Mouse (Mus musculus) adrenal gland, adult 18-20 months (tissue): ENCODE measurements around the gene Mgrn1. TPM values are rescaled to one million over a fixed set of nuclear protein-coding genes. Genes with fewer than 3 reads are reported as not detected.
A peak's percentile ranks its signal among the peaks of the same experiment; 100 is the strongest.

ENCODE experiments used
- DNase-seq, 2 experiments: peaks; one replicate each; pipeline ENCODE4 v3.0.0; 2021 to 2022; ENCODE audit warnings: low spot score in 2 of 2
- total RNA-seq, 2 experiments: library from RNA; stranded (reverse); gene quantifications; 1 replicate in 1 of 2; 2 replicates in 1 of 2; pipeline ENCODE4 v1.2.3; 2021

The Mgrn1 gene
- total RNA-seq, 2 experiments from 2014 or later, result 83.7 to 86.4 TPM

GRCm38 (mm10) chr16:4978275-4979051 is 92.4 kb downstream of the Mgrn1 start:
- DNase-seq, result no peak

GRCm38 (mm10) chr16:4979755-4980380 is 93.8 kb downstream of the Mgrn1 start:
- DNase-seq, result peak in 1 of 2 experiments; percentile 31

DNA sequence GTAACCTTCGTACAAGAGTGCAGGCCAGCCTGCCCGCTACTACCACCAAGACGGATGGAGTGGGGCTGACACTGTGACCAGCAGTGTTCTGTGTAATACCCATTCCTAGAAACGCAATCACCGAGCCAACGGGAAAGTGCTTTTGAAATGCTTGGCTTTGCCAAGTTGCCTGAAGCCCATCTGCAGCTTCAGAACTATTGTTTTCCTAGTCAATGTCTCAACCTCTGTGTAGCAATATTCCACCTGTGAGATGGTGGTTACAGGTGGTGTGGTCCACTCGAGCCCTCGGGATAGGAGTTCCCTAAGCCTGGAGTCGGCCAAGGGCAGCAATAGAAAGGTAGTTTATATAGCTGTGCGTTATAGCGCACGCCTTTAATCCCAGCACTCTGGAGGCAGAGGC is 98.7 kb downstream of the Mgrn1 start:
- no peak for DNase-seq

Other genes with a start within 250 kb of the Mgrn1 start
- 10 to 100 TPM; 10.0 to 15.3 TPM for gene Vasn, start 246.3 kb upstream of the Mgrn1 start, total RNA-seq
- gene Dnaja3, start 246.3 kb upstream of the Mgrn1 start, total RNA-seq, result 100 to 1,000 TPM; 132 to 145 TPM
- gene Coro7, start 206.5 kb upstream of the Mgrn1 start, total RNA-seq, result 10 to 100 TPM; 21.0 to 25.7 TPM
- 1 to 10 TPM; 3.1 to 4.7 TPM for gene Nmral1, start 166.9 kb upstream of the Mgrn1 start, total RNA-seq
- 10 to 100 TPM; 73.5 to 83.8 TPM for gene Hmox2, start 159.9 kb upstream of the Mgrn1 start, total RNA-seq
- gene Cdip1, start 96.0 kb upstream of the Mgrn1 start, total RNA-seq, result 100 to 1,000 TPM; 121 to 147 TPM
- gene 4930562C15Rik, start 50.8 kb upstream of the Mgrn1 start, total RNA-seq, result not detected
- gene Ubald1, start 5.9 kb upstream of the Mgrn1 start, total RNA-seq, result 10 to 100 TPM; 33.3 to 39.0 TPM
- gene Nudt16l1, start 52.5 kb downstream of the Mgrn1 start, total RNA-seq, result 10 to 100 TPM; 46.1 to 62.3 TPM
- gene Anks3, start 78.0 kb downstream of the Mgrn1 start, total RNA-seq, result 10 to 100 TPM; 39.3 to 49.8 TPM
- gene Sept12, start 111.6 kb downstream of the Mgrn1 start, total RNA-seq, result not detected
- gene Smim22, start 121.0 kb downstream of the Mgrn1 start, total RNA-seq, result not detected
- gene Rogdi, start 127.3 kb downstream of the Mgrn1 start, total RNA-seq, result 10 to 100 TPM; 20.7 to 28.3 TPM
- 10 to 100 TPM; 88.1 to 99.2 TPM for gene Glyr1, start 163.6 kb downstream of the Mgrn1 start, total RNA-seq
- gene Ubn1, start 163.8 kb downstream of the Mgrn1 start, total RNA-seq, result 10 to 100 TPM; 30.5 to 37.4 TPM
- gene Ppl, start 246.2 kb downstream of the Mgrn1 start, total RNA-seq, result 1 to 10 TPM; 2.5 to 6.9 TPM